In genomic region chr8:117339958-117340651, GRCm38 (mm10) we compare ENCODE assay signal across 8 mouse cellular contexts.
DNase-seq lines count a peak whose midpoint lies in the region; ATAC-seq and TF ChIP-seq lines count a peak whose summit lies in the region.

No protein-coding gene starts in this region.

- no peak for TF ChIP-seq EP300 in liver, postnatal 0 days (IDR thresholded peaks at IDR 0.05; ENCODE audit: low read depth)
- no peak for TF ChIP-seq EP300 in stomach, postnatal 0 days (optimal IDR thresholded peaks at IDR 0.05)

- H3K4me2 ChIP-seq in embryonic facial prominence, embryonic 12.5 days (replicated peaks): 0 out of 2 replicates have a peak overlapping the region, but pooled peaks have one; percentile 19
- peak overlapping the region; percentile 63 for H3K4me2 ChIP-seq in liver, postnatal 0 days (ENCODE audit: low read depth, low read length)
- H3K4me2 ChIP-seq in stomach, postnatal 0 days (replicated peaks; ENCODE audit: low read depth): no peak overlapping the region; the same call in 1 of the 2 replicates
- H3K4me2 ChIP-seq in forebrain, embryonic 13.5 days: no peak overlapping the region

- peak; percentile 22 to 38 for DNase-seq in spleen, adult 18-20 months
- no peak for DNase-seq in spleen, adult 12 weeks (ENCODE audit: low spot score)
- DNase-seq in liver, postnatal 0 days: peak; percentile 81
- DNase-seq in stomach, postnatal 0 days (ENCODE audit: low spot score): peak; percentile 48
- no peak for DNase-seq in embryo, embryonic 11 days
- no peak for DNase-seq in embryo, embryonic 9.5 days (ENCODE audit: extremely low spot score)

- H3K27ac ChIP-seq in embryonic facial prominence, embryonic 12.5 days: peak overlapping the region; percentile 54
- peak overlapping the region; percentile 97 for H3K27ac ChIP-seq in liver, postnatal 0 days (ENCODE audit: low read depth)
- peak overlapping the region; percentile 78 for H3K27ac ChIP-seq in stomach, postnatal 0 days (replicated peaks)
- no peak overlapping the region for H3K27ac ChIP-seq in forebrain, embryonic 13.5 days

- H3K9ac ChIP-seq in embryonic facial prominence, embryonic 12.5 days: no peak overlapping the region
- peak overlapping the region; percentile 40 for H3K9ac ChIP-seq in liver, postnatal 0 days (replicated peaks)
- peak overlapping the region; percentile 23; the same call in 1 of the 2 replicates for H3K9ac ChIP-seq in stomach, postnatal 0 days (ENCODE audit: low read length)
- no peak overlapping the region for H3K9ac ChIP-seq in forebrain, embryonic 13.5 days

- H3K9me3 ChIP-seq in embryonic facial prominence, embryonic 12.5 days: no peaks in the 10 kb centered on the region
- H3K9me3 ChIP-seq in liver, postnatal 0 days (ENCODE audit: low read length): no peaks in the 10 kb centered on the region
- no peaks in the 10 kb centered on the region for H3K9me3 ChIP-seq in stomach, postnatal 0 days (ENCODE audit: control insufficient read depth, low read length)
- H3K9me3 ChIP-seq in forebrain, embryonic 13.5 days (replicated peaks): no peaks in the 10 kb centered on the region

- no peak overlapping the region for H3K4me3 ChIP-seq in embryonic facial prominence, embryonic 12.5 days
- H3K4me3 ChIP-seq in liver, postnatal 0 days (ENCODE audit: low read depth, low read length): no peak overlapping the region
- no peak overlapping the region for H3K4me3 ChIP-seq in stomach, postnatal 0 days (ENCODE audit: low read depth, low read length)
- no peak overlapping the region for H3K4me3 ChIP-seq in forebrain, embryonic 13.5 days

- ATAC-seq in embryonic facial prominence, embryonic 12.5 days (ENCODE audit: insufficient number of reproducible peaks, insufficient read depth, low FRiP score, low TSS enrichment): no peak
- ATAC-seq in liver, postnatal 0 days: peak; percentile 33
- ATAC-seq in stomach, postnatal 0 days (ENCODE audit: low FRiP score, low TSS enrichment): no peak
- no peak for ATAC-seq in forebrain, embryonic 13.5 days

- H3K4me1 ChIP-seq in embryonic facial prominence, embryonic 12.5 days: peaks cover 31% of the 10 kb centered on the region
- peaks cover 86% of the 10 kb centered on the region for H3K4me1 ChIP-seq in liver, postnatal 0 days (ENCODE audit: insufficient read depth)
- H3K4me1 ChIP-seq in stomach, postnatal 0 days (replicated peaks; ENCODE audit: control insufficient read depth, insufficient read depth): peaks cover 18% of the 10 kb centered on the region
- H3K4me1 ChIP-seq in forebrain, embryonic 13.5 days: peaks cover 35% of the 10 kb centered on the region

- H3K36me3 ChIP-seq in embryonic facial prominence, embryonic 12.5 days: no peaks in the 10 kb centered on the region
- no peaks in the 10 kb centered on the region for H3K36me3 ChIP-seq in liver, postnatal 0 days (replicated peaks; ENCODE audit: insufficient read depth, low read length)
- no peaks in the 10 kb centered on the region for H3K36me3 ChIP-seq in stomach, postnatal 0 days (ENCODE audit: control insufficient read depth, insufficient read depth, low read length)
- no peaks in the 10 kb centered on the region for H3K36me3 ChIP-seq in forebrain, embryonic 13.5 days (ENCODE audit: poor library complexity, severe bottlenecking)

- TF ChIP-seq CTCF in liver, postnatal 0 days (IDR thresholded peaks at IDR 0.05; ENCODE audit: low read depth): peak; percentile 31; the same call in 1 of the 2 replicates
- TF ChIP-seq CTCF in stomach, postnatal 0 days (IDR thresholded peaks at IDR 0.05; ENCODE audit: low read depth): peak; percentile 19; the same call in 1 of the 2 replicates

- 29% methylated on average over 12 of the region's 12 CpGs for WGBS in embryonic facial prominence, embryonic 12.5 days
- WGBS in liver, postnatal 0 days (ENCODE audit: insufficient replicate concordance): 21% methylated on average over 12 of the region's 12 CpGs
- 36% methylated on average over 10 of the region's 12 CpGs for WGBS in stomach, postnatal 0 days
- 42% methylated on average over 12 of the region's 12 CpGs for WGBS in forebrain, embryonic 13.5 days

- H3K27me3 ChIP-seq in embryonic facial prominence, embryonic 12.5 days: no peaks in the 10 kb centered on the region
- no peaks in the 10 kb centered on the region for H3K27me3 ChIP-seq in liver, postnatal 0 days (ENCODE audit: insufficient read depth, low read length)
- no peaks in the 10 kb centered on the region for H3K27me3 ChIP-seq in stomach, postnatal 0 days (ENCODE audit: control insufficient read depth, insufficient read depth, low read length)
- no peaks in the 10 kb centered on the region for H3K27me3 ChIP-seq in forebrain, embryonic 13.5 days

Comparison
In these comparisons a context has a peak if more than half of its experiments do, and no peak if none do; other contexts are left out.
1. DNase-seq: peak in spleen, adult 18-20 months (2 of 2), liver, postnatal 0 days (single experiment) and stomach, postnatal 0 days (single experiment); none in spleen, adult 12 weeks (single experiment), embryo, embryonic 11 days (single experiment) and embryo, embryonic 9.5 days (single experiment).
2. H3K4me2 ChIP-seq: peak in embryonic facial prominence, embryonic 12.5 days (single experiment) and liver, postnatal 0 days (single experiment); none in stomach, postnatal 0 days (single experiment) and forebrain, embryonic 13.5 days (single experiment).
3. H3K9ac ChIP-seq: peak in liver, postnatal 0 days (single experiment) and stomach, postnatal 0 days (single experiment); none in embryonic facial prominence, embryonic 12.5 days (single experiment) and forebrain, embryonic 13.5 days (single experiment).